11 mouse cellular contexts compared by ENCODE assay signal in the genomic region with DNA sequence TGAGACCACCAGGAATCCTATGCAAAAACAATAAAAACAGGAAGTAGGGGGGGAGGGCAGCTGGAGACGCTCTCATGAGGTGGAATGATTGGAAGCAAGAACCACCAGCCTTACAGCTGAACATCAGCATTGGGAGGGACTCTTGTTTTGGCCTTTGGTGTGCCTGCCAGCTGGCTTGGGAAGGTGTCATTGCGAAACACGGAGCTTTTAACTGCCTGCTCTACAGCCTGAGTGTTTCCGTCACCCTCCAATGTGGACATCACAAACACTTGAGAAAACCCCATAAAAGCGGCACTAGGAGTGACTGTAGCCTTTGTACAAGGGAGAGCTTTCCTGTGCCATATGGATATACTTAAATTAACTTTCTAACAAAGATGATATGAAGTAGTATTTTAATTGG. TPM values are rescaled to one million over a fixed set of nuclear protein-coding genes. Genes with fewer than 3 reads are reported as not detected.
DNase-seq lines count a peak whose midpoint lies in the region; ATAC-seq lines count a peak whose summit lies in the region.
"Had no signal": no experiment of that assay in that cellular context is flagged by ENCODE, and none has a peak within 500 bp of the region (broad histone marks: within the 10 kb centered on the region; RNA-seq: fewer than 3 reads in every experiment).

No protein-coding gene starts in this region.

- H3K4me1 ChIP-seq in heart, embryonic 12.5 days (replicated peaks): peaks cover 16% of the 10 kb centered on the region
- H3K4me1 ChIP-seq: liver, embryonic 15.5 days had no signal

- no peak overlapping the region for H3K4me3 ChIP-seq in heart, embryonic 12.5 days
- H3K4me3 ChIP-seq: liver, embryonic 15.5 days had no signal

- no peak overlapping the region for H3K27ac ChIP-seq in heart, embryonic 12.5 days (ENCODE audit: poor library complexity, severe bottlenecking)
- H3K27ac ChIP-seq: liver, embryonic 15.5 days had no signal

- peak; percentile 99 for DNase-seq in heart, adult 11 months
- DNase-seq in adrenal gland, postnatal 25 days: peak; percentile 51
- peak; percentile 76 for DNase-seq in heart, postnatal 25 days (ENCODE audit: low spot score)
- peak; percentile 29 for DNase-seq in ovary, adult 18-20 months (ENCODE audit: low spot score)
- DNase-seq in spleen, postnatal 14 days (ENCODE audit: low spot score in 2 of 2): no peak
- DNase-seq in thymus, postnatal 14 days: no peak
- no peak for DNase-seq in thymus, postnatal 4 days
- DNase-seq: cerebellum, adult 18-20 months had no signal

- WGBS in heart, embryonic 12.5 days: 55% methylated on average over 5 of the region's 5 CpGs

- no peak overlapping the region for H3K9ac ChIP-seq in heart, embryonic 12.5 days
- H3K9ac ChIP-seq: liver, embryonic 15.5 days had no signal

- H3K36me3 ChIP-seq in heart, embryonic 12.5 days: no peaks in the 10 kb centered on the region
- H3K36me3 ChIP-seq: liver, embryonic 15.5 days had no signal

- H3K27me3 ChIP-seq in heart, embryonic 12.5 days (replicated peaks): no peaks in the 10 kb centered on the region
- H3K27me3 ChIP-seq: liver, embryonic 15.5 days had no signal

- H3K4me2 ChIP-seq in heart, embryonic 12.5 days: no peak overlapping the region
- H3K4me2 ChIP-seq: liver, embryonic 15.5 days had no signal

- ATAC-seq in heart, embryonic 12.5 days (ENCODE audit: insufficient number of reproducible peaks, low FRiP score): no peak
- ATAC-seq: intestine, postnatal 0 days had no signal

- peaks cover 4% of the 10 kb centered on the region for H3K9me3 ChIP-seq in heart, embryonic 12.5 days (replicated peaks)
- H3K9me3 ChIP-seq: liver, embryonic 15.5 days had no signal

- intact Hi-C loops in heart, postnatal 25 days (cut with DNase I): no loop called here

RNA-seq across cellular contexts. Expression of a gene that starts 5.4 kb away (rescaled TPM):
- polyA plus RNA-seq in heart, embryonic 12.5 days (2016; fragmentation: Nextera tagmentation; extraction: Ambion mirVana): 5.3 and 5.5 TPM in 2 replicates
- total RNA-seq in adrenal gland, postnatal 25 days (2021): 9.0 and 12.9 TPM in 2 replicates
- total RNA-seq in heart, postnatal 25 days (2021): 1 to 10 TPM; 3.9 to 6.1 TPM

Comparison
In these comparisons a context has a peak if more than half of its experiments do, and no peak if none do; other contexts are left out.
1. DNase-seq: peak in heart, adult 11 months (single experiment), adrenal gland, postnatal 25 days (single experiment), heart, postnatal 25 days (single experiment) and ovary, adult 18-20 months (single experiment); none in spleen, postnatal 14 days (0 of 2), thymus, postnatal 14 days (single experiment) and thymus, postnatal 4 days (single experiment).